Mouse (Mus musculus): Measurements from ENCODE around the gene Slc39a11.
"Not testable (repeated sequence)": the region's sequence is repeated elsewhere in the genome, so short reads cannot be mapped to it uniquely, and the experiment has no call there.

Gene Slc39a11

GRCm38 (mm10) chr11:113667122-113667521 lies 17.2 kb upstream of the Slc39a11 start:
- DNase-seq (ENCODE audit: low read depth) = no peak

- DNase-seq (ENCODE audit: low read depth) = no peak
Observed at GRCm38 (mm10) chr11:113666648-113667047, 16.8 kb upstream of the Slc39a11 start.

GRCm38 (mm10) chr11:113666205-113666604 lies 16.3 kb upstream of the Slc39a11 start:
- no peak for DNase-seq (ENCODE audit: low read depth)

GRCm38 (mm10) chr11:113664279-113664678 lies 14.4 kb upstream of the Slc39a11 start:
- no peak for DNase-seq (ENCODE audit: low read depth)

- no peak for DNase-seq (ENCODE audit: low read depth)
Observed at GRCm38 (mm10) chr11:113661835-113662351, 12.0 kb upstream of the Slc39a11 start.

- no peak for DNase-seq (ENCODE audit: low read depth)
Observed at GRCm38 (mm10) chr11:113660940-113661339, 11.1 kb upstream of the Slc39a11 start.

GRCm38 (mm10) chr11:113660213-113660612 lies 10.3 kb upstream of the Slc39a11 start:
- not testable (repeated sequence) for DNase-seq (ENCODE audit: low read depth)

- DNase-seq (ENCODE audit: low read depth) = no peak
Observed at GRCm38 (mm10) chr11:113658763-113659162, 8.9 kb upstream of the Slc39a11 start.

- DNase-seq (ENCODE audit: low read depth) = no peak
Observed at GRCm38 (mm10) chr11:113658319-113658718, 8.4 kb upstream of the Slc39a11 start.

- no peak for DNase-seq (ENCODE audit: low read depth)
Observed at GRCm38 (mm10) chr11:113657221-113657620, 7.3 kb upstream of the Slc39a11 start.

- no peak for DNase-seq (ENCODE audit: low read depth)
Observed at GRCm38 (mm10) chr11:113656511-113656932, 6.6 kb upstream of the Slc39a11 start.

GRCm38 (mm10) chr11:113654561-113655270 lies 4.8 kb upstream of the Slc39a11 start:
- peak; percentile 43 for DNase-seq (ENCODE audit: low read depth)

- DNase-seq (ENCODE audit: low read depth) = no peak
Observed at GRCm38 (mm10) chr11:113654105-113654504, 4.2 kb upstream of the Slc39a11 start.

- DNase-seq (ENCODE audit: low read depth) = no peak
Observed at GRCm38 (mm10) chr11:113652516-113652915, 2.6 kb upstream of the Slc39a11 start.

- no peak for DNase-seq (ENCODE audit: low read depth)
Observed at GRCm38 (mm10) chr11:113651907-113652273, 2.0 kb upstream of the Slc39a11 start.

GRCm38 (mm10) chr11:113651206-113651906 lies 1.5 kb upstream of the Slc39a11 start:
- no peak for DNase-seq (ENCODE audit: low read depth)

GRCm38 (mm10) chr11:113648690-113649352 lies 1.1 kb downstream of the Slc39a11 start, which contains the start of gene Cog1:
Cog1 (plus strand) TSS chr11:113649169.
- no peak for DNase-seq (ENCODE audit: low read depth)

GRCm38 (mm10) chr11:113648152-113648551 lies 1.7 kb downstream of the Slc39a11 start:
- peak; percentile 52 for DNase-seq (ENCODE audit: low read depth)

GRCm38 (mm10) chr11:113645181-113645580 lies 4.7 kb downstream of the Slc39a11 start:
- DNase-seq (ENCODE audit: low read depth) = no peak

GRCm38 (mm10) chr11:113638680-113639079 lies 11.2 kb downstream of the Slc39a11 start:
- no peak for DNase-seq (ENCODE audit: low read depth)

- no peak for DNase-seq (ENCODE audit: low read depth)
Observed at GRCm38 (mm10) chr11:113634699-113635121, 15.2 kb downstream of the Slc39a11 start.

- no peak for DNase-seq (ENCODE audit: low read depth)
Observed at GRCm38 (mm10) chr11:113633398-113633797, 16.5 kb downstream of the Slc39a11 start.

GRCm38 (mm10) chr11:113632303-113632702 lies 17.6 kb downstream of the Slc39a11 start:
- DNase-seq (ENCODE audit: low read depth) = no peak

Data from fibroblast of lung, adult 2 months (primary cell).